Mouse (Mus musculus) liver, embryonic 14.5 days (tissue): ENCODE results near the gene St3gal6. TPM values are rescaled to one million over a fixed set of nuclear protein-coding genes. Genes with fewer than 3 reads are reported as not detected.

Experiments used
- ATAC-seq: fragments of 200-750 bp; cut with Nextera tagmentation; 2 replicates; pipeline ENCODE4 v1.8.0; 2017; ENCODE audit warnings: moderate number of reproducible peaks, mild to moderate bottlenecking, moderate library complexity; ENCODE audit not compliant: insufficient read depth
- DNase-seq, 3 experiments: peaks; one replicate each; pipeline ENCODE4 v3.0.0-alpha.2; 2012 to 2013; ENCODE audit warnings: low read depth in 3 of 3, low spot score in 3 of 3
- H3K27ac ChIP-seq: fragments of 300-500 bp; sonication (generic); 2 replicates; pipeline ENCODE4 v1.5.1; 2014; ENCODE audit warnings: moderate library complexity, mild to moderate bottlenecking, control low read depth, inconsistent platforms
- H3K27me3 ChIP-seq: fragments of 300-500 bp; sonication (generic); 2 replicates; pipeline ENCODE4 v1.6.1; 2014; ENCODE audit warnings: mild to moderate bottlenecking, low read length, moderate library complexity; ENCODE audit not compliant: control insufficient read depth, insufficient read depth
- H3K36me3 ChIP-seq: fragments of 300-500 bp; sonication (generic); replicated peaks from 2 replicates; pipeline ENCODE4 v1.6.1; 2014; ENCODE audit warnings: low read depth; ENCODE audit not compliant: control insufficient read depth, insufficient read depth
- H3K4me1 ChIP-seq, 2 experiments: fragments of 200-500 bp in 1 of 2; fragments of 300-500 bp in 1 of 2; sonication (generic) in 1 of 2; replicated peaks; 2 replicates each; pipeline ENCODE4 v1.6.1; 2012 to 2014; ENCODE audit warnings: antibody characterized with exemption in 1 of 2, inconsistent platforms in 1 of 2, low read length in 1 of 2; ENCODE audit not compliant: control insufficient read depth in 2 of 2, insufficient read depth in 2 of 2
- H3K4me2 ChIP-seq: fragments of 300-500 bp; sonication (generic); 2 replicates; pipeline ENCODE4 v1.6.1; 2014; ENCODE audit warnings: low read depth, mild to moderate bottlenecking, control low read depth, moderate library complexity
- H3K4me3 ChIP-seq, 2 experiments: fragments of 200-500 bp in 1 of 2; fragments of 300-500 bp in 1 of 2; sonication (generic) in 1 of 2; 2 replicates each; pipeline ENCODE4 v1.5.1; 2012 to 2014; ENCODE audit warnings: low read depth in 2 of 2, low read length in 2 of 2, mild to moderate bottlenecking in 2 of 2, control low read depth in 1 of 2, inconsistent platforms in 1 of 2, moderate library complexity in 1 of 2; ENCODE audit not compliant: insufficient read depth in 1 of 2
- H3K9ac ChIP-seq: fragments of 300-500 bp; sonication (generic); replicated peaks from 2 replicates; pipeline ENCODE4 v1.6.1; 2014; ENCODE audit warnings: mild to moderate bottlenecking, control low read depth, moderate library complexity
- H3K9me3 ChIP-seq: fragments of 300-500 bp; sonication (generic); 2 replicates; pipeline ENCODE4 v1.6.1; 2016; ENCODE audit warnings: low read length, mixed read lengths; ENCODE audit not compliant: control insufficient read depth
- CTCF ChIP-seq: IDR thresholded peaks from 2 replicates; pipeline ENCODE4 v1.5.1; 2016; ENCODE audit warnings: antibody characterized with exemption, low read depth, control low read depth
- EP300 ChIP-seq: IDR thresholded peaks from 2 replicates; pipeline ENCODE4 v1.6.1; 2016; ENCODE audit warnings: antibody characterized with exemption, low read depth
- WGBS: fragments of 180-500 bp; shearing (Covaris S2); extraction: QIAGEN DNeasy Blood & Tissue Kit; methylation state at CpG from one replicate; pipeline ENCODE4 v1.1.7; 2014; ENCODE audit not compliant: insufficient replicate concordance; 5-methylcytosine and 5-hydroxymethylcytosine counted together
- polyA plus RNA-seq, 2 experiments: library from polyadenylated mRNA; depleted of rRNA in 1 of 2; stranded (reverse) in 1 of 2; unstranded in 1 of 2; fragments of >200 nt; fragmentation: Nextera tagmentation in 1 of 2; extraction: Ambion mirVana in 1 of 2; gene quantifications; 2 replicates each; pipeline versions ENCODE4 v1.2.1 to v1.2.3; 2012 to 2014

Gene St3gal6
- polyA plus RNA-seq, 2 experiments: 10.4 to 25.6 TPM

- ATAC-seq: no peak
- TF ChIP-seq EP300: no peak
- TF ChIP-seq CTCF: no peak
- H3K4me2 ChIP-seq: no peak overlapping the region
These were observed 42.2 kb downstream of the St3gal6 start for GRCm38 (mm10) chr16:58481906-58482270.

DNA sequence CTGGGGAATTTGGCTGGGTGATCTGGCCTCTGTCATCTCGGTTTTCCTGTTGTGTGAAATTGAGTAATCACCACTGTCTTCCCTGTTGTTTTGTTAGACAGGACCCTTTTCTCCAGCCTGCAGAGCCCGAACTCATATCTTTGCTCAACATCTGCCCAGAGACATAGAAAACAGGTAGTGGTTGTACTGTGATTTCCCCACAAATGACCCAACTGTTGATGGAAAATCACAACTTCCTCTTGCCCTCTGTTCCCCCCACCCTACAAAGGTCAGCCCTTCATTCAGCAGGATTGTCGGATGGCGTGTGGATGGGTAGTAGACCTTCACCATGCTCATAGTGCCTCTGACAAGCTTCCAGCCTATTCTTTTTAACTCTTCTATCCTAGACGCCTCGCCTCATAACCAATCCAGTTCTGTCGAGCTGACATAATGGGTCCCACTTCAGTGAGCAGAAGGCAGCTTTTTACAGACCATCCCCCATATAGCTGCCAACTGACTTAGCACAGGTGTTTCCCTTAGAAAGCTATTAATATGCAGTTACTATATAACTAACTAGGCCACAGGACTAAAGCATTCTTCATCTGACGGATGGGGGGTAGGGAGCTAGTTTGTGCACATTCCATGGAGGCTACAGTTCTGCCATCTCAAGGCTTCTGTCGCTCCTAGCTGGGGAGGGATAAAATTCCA lies 42.7 kb downstream of the St3gal6 start:
- Histone ChIP-seq H3K9me3 (no peaks in the 10 kb centered on the region), H3K36me3 (peaks cover 33% of the 10 kb centered on the region), H3K9ac (no peak overlapping the region), H3K4me3 (no peak overlapping the region), H3K4me2 (no peak overlapping the region), H3K27ac (no peak overlapping the region), H3K4me1 (peaks cover 0 to 2% of the 10 kb centered on the region in 2 experiments; a peak in 1 of 4 replicates), H3K27me3 (no peaks in the 10 kb centered on the region)
- WGBS: 49% methylated on average over 9 of the region's 9 CpGs
- TF ChIP-seq EP300 (no peak), CTCF (no peak)
- DNase-seq (no peak), ATAC-seq (no peak; the same call in 1 of the 2 replicates)

More at GRCm38 (mm10) chr16:58481906-58482270, 42.2 kb downstream of the St3gal6 start:
- Histone ChIP-seq H3K9me3 (no peaks in the 10 kb centered on the region), H3K4me1 (peaks cover 0 to 2% of the 10 kb centered on the region in 2 experiments; a peak in 1 of 4 replicates), H3K4me3 (no peak overlapping the region), H3K27me3 (no peaks in the 10 kb centered on the region), H3K36me3 (peaks cover 37% of the 10 kb centered on the region), H3K9ac (no peak overlapping the region), H3K27ac (no peak overlapping the region)
- WGBS: 66% methylated on average over 5 of the region's 5 CpGs
- no peak for DNase-seq

DNA sequence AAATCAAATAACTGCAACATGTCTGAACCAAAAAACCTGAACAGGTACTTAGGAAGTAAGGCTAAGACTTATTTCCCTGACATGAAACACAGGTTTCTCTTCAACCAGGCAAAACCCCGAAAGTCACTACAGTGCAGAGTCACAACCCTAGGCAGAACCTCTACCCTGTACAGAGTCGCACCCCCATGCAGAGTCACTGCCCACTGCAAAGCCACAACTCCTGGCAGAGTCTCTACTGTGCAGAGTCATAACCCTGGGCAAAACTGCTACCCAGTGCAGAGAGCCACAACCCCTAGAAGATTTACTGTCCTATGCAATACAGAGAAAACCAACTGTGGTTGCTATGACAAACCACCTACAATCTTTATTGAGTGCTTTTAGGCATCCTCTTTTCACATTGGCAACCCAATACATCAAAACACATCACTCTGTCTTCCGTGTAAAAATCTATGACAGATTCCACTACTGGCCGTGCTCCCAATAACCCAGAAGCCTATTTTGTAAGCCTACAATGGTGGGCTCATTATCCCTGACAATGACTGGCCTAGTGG lies 44.1 kb downstream of the St3gal6 start:
- no peak for TF ChIP-seq CTCF
- TF ChIP-seq EP300: no peak
- WGBS: 71% methylated on average over 4 of the region's 4 CpGs
- Histone ChIP-seq H3K27me3 (no peaks in the 10 kb centered on the region), H3K4me2 (no peak overlapping the region), H3K9me3 (no peaks in the 10 kb centered on the region), H3K27ac (no peak overlapping the region), H3K9ac (no peak overlapping the region), H3K36me3 (peaks cover 38% of the 10 kb centered on the region), H3K4me3 (no peak overlapping the region), H3K4me1 (peaks cover 0 to 2% of the 10 kb centered on the region in 2 experiments; a peak in 3 of 4 replicates)
- no peak for DNase-seq
- ATAC-seq: peak; percentile 27; the same call in 1 of the 2 replicates

DNA sequence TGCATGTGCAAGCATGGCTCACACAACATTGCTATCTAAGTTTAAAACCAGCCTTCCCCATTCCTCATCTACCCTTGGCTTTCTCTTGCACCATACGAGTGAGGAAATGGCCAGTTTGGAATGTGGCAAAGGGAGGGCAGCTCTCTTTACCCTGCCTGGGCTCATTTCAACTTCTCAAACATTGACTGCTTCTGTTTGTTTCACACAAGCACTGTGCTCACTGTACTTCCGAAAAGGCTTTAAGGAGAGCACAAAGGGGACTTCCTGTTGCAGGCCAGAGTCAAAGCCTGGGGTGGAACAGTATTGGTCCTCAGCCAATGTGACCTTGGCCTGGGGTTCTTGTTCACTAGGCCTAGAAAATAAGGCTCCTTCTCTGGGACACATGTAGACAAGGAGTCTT lies 47.7 kb downstream of the St3gal6 start:
- Histone ChIP-seq H3K27ac (no peak overlapping the region; the same call in 1 of the 2 replicates), H3K36me3 (peaks cover 43% of the 10 kb centered on the region), H3K9me3 (no peaks in the 10 kb centered on the region), H3K4me3 (no peak overlapping the region), H3K27me3 (no peaks in the 10 kb centered on the region), H3K9ac (no peak overlapping the region), H3K4me2 (no peak overlapping the region), H3K4me1 (peaks cover 0 to 6% of the 10 kb centered on the region in 2 experiments)
- 54% methylated on average over 2 of the region's 2 CpGs for WGBS
- TF ChIP-seq CTCF: no peak
- TF ChIP-seq EP300: no peak
- DNase-seq (no peak), ATAC-seq (no peak)

DNA sequence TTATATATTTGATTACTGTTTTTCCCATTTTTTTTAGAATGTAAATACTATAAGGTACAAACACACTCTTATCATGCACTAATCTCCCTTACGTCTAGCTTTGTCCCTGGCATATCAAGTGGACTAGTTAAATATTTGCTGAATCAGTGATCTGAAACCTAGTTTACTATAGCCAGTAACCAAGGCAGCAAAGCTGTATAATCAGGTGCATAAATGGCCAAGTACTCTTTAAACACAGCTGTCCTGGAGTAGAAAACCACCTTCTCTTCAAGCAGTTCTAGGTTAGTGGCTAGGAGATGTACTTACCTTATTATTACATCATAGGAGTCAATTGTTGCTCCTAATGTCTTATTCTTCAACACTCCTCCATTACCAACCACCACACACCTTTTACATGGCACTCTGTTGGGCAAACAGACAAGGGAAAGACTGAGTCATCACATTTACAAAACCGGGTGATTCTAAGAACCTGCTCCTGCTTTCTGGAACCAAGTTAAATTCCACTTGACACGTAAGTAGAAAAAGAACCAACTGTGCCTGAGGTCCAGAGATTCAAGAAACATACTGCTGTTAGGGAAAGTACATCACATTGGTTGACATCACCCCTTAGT lies 48.4 kb downstream of the St3gal6 start:
- Histone ChIP-seq H3K9me3 (no peaks in the 10 kb centered on the region), H3K9ac (no peak overlapping the region), H3K4me1 (peaks cover 5 to 7% of the 10 kb centered on the region in 2 experiments), H3K27me3 (no peaks in the 10 kb centered on the region), H3K36me3 (peaks cover 47% of the 10 kb centered on the region), H3K27ac (no peak overlapping the region), H3K4me2 (no peak overlapping the region), H3K4me3 (no peak overlapping the region)
- no peak for DNase-seq
- WGBS: 65% methylated on average over 3 of the region's 3 CpGs
- TF ChIP-seq CTCF: no peak
- ATAC-seq: no peak
